Mouse (Mus musculus) heart, postnatal 10 days (tissue): ENCODE data around the gene Slc25a34. TPM values are rescaled to one million over a fixed set of nuclear protein-coding genes. Genes with fewer than 3 reads are reported as not detected.

Source experiments
- DNase-seq, 2 experiments: peaks; one replicate each; pipeline ENCODE4 v3.0.0; 2021
- intact Hi-C: fragments of 180-260 bp; cut with DNase I; formaldehyde crosslinking; loops from one replicate; pipeline ENCODE4 v1.15.1; 2025
- total RNA-seq, 2 experiments: library from RNA; stranded (reverse); gene quantifications; 2 replicates each; pipeline ENCODE4 v1.2.3; 2021

Slc25a34 gene
- total RNA-seq, 2 experiments from 2014 or later = 81.1 to 84.5 TPM

- DNase-seq = no peak
- intact Hi-C loops = no loop called here
Observed at GRCm38 (mm10) chr4:141645988-141646387, 22.4 kb upstream of the Slc25a34 start.

- peak; percentile 91 to 92 for DNase-seq
- intact Hi-C loops = no loop called here
Observed at GRCm38 (mm10) chr4:141643118-141643855, 19.7 kb upstream of the Slc25a34 start.

GRCm38 (mm10) chr4:141641961-141642811 is 18.6 kb upstream of the Slc25a34 start:
- peak in 1 of 2 experiments; percentile 37 for DNase-seq
- intact Hi-C loops = no loop called here

- intact Hi-C loops = no loop called here
- peak; percentile 74 to 83 for DNase-seq
Observed at GRCm38 (mm10) chr4:141641353-141641771, 17.7 kb upstream of the Slc25a34 start.

- intact Hi-C loops = no loop called here
- no peak for DNase-seq
Observed at GRCm38 (mm10) chr4:141639474-141639873, 15.9 kb upstream of the Slc25a34 start.

GRCm38 (mm10) chr4:141636693-141637092 is 13.1 kb upstream of the Slc25a34 start:
- DNase-seq = peak; percentile 77 to 78
- intact Hi-C loops = no loop called here

- intact Hi-C loops = no loop called here
- no peak for DNase-seq
Observed at GRCm38 (mm10) chr4:141635991-141636390, 12.4 kb upstream of the Slc25a34 start.

GRCm38 (mm10) chr4:141632111-141632873 is 8.7 kb upstream of the Slc25a34 start:
- DNase-seq = no peak
- intact Hi-C loops = no loop called here

GRCm38 (mm10) chr4:141631250-141631649 is 7.6 kb upstream of the Slc25a34 start:
- intact Hi-C loops = no loop called here
- DNase-seq = no peak

GRCm38 (mm10) chr4:141630021-141630420 is 6.4 kb upstream of the Slc25a34 start:
- intact Hi-C loops = no loop called here
- no peak for DNase-seq

GRCm38 (mm10) chr4:141628661-141629060 is 5.0 kb upstream of the Slc25a34 start:
- intact Hi-C loops = no loop called here
- no peak for DNase-seq

GRCm38 (mm10) chr4:141627502-141627901 is 3.9 kb upstream of the Slc25a34 start:
- DNase-seq = peak in 1 of 2 experiments; percentile 46
- intact Hi-C loops = no loop called here

- intact Hi-C loops = no loop called here
- no peak for DNase-seq
Observed at GRCm38 (mm10) chr4:141625774-141626550, 2.3 kb upstream of the Slc25a34 start.

- DNase-seq = peak; percentile 46 to 59
- intact Hi-C loops = no loop called here
Observed at GRCm38 (mm10) chr4:141624983-141625773, 1.6 kb upstream of the Slc25a34 start.

- DNase-seq = peak in 1 of 2 experiments; percentile 34
- intact Hi-C loops = no loop called here
Observed at GRCm38 (mm10) chr4:141624134-141624533, 513 bp upstream of the Slc25a34 start.

GRCm38 (mm10) chr4:141623037-141623436 is 584 bp downstream of the Slc25a34 start:
- intact Hi-C loops = loop anchor here (2.0 kb wide), 1 partner anchor 222 kb away; no protein-coding TSS in a partner anchor

GRCm38 (mm10) chr4:141622580-141622979 is 1.0 kb downstream of the Slc25a34 start:
- no peak for DNase-seq
- intact Hi-C loops = loop anchor here (2.0 kb wide), 1 partner anchor 222 kb away; no protein-coding TSS in a partner anchor

More at GRCm38 (mm10) chr4:141623037-141623436, 584 bp downstream of the Slc25a34 start:
- peak; percentile 36 to 46 for DNase-seq

GRCm38 (mm10) chr4:141622091-141622490 is 1.5 kb downstream of the Slc25a34 start:
- DNase-seq = no peak
- intact Hi-C loops = loop anchor here (2.0 kb wide), 1 partner anchor 223 kb away; no protein-coding TSS in a partner anchor

GRCm38 (mm10) chr4:141621297-141621696 is 2.3 kb downstream of the Slc25a34 start:
- DNase-seq = no peak
- intact Hi-C loops = no loop called here
